Mouse (Mus musculus) C2C12 (cell line): ENCODE measurements around the gene Rpgr.

Experiments used
- CEBPB ChIP-seq: IDR thresholded peaks from one replicate; pipeline ENCODE4 v1.6.1; 2011; ENCODE audit warnings: low read depth, mild to moderate bottlenecking, control low read depth, moderate library complexity
- CTCF ChIP-seq: IDR thresholded peaks from one replicate; pipeline ENCODE4 v1.5.1; 2011; ENCODE audit not compliant: control insufficient read depth, insufficient read depth, insufficient read length
- FOSL1 ChIP-seq: IDR thresholded peaks from one replicate; pipeline ENCODE4 v1.8.0; 2011; ENCODE audit warnings: mild to moderate bottlenecking, low read length; ENCODE audit not compliant: poor library complexity, insufficient read depth, severe bottlenecking
- MAX ChIP-seq: IDR thresholded peaks from one replicate; pipeline ENCODE4 v1.6.1; 2011; ENCODE audit warnings: mild to moderate bottlenecking, control low read depth
- MYOD1 ChIP-seq: IDR thresholded peaks from one replicate; pipeline ENCODE4 v1.6.1; 2011; ENCODE audit warnings: low read depth; ENCODE audit not compliant: control insufficient read depth, insufficient read length
- MYOG ChIP-seq: IDR thresholded peaks from one replicate; pipeline ENCODE4 v1.6.1; 2011; ENCODE audit not compliant: control insufficient read depth, insufficient read length; ENCODE audit errors: extremely low read depth
- USF1 ChIP-seq: IDR thresholded peaks from one replicate; pipeline ENCODE4 v1.6.1; 2011; ENCODE audit warnings: low read depth, mild to moderate bottlenecking, control low read depth, moderate library complexity

GRCm38 (mm10) chrX:10257774-10258173, 41.1 kb upstream of the Rpgr start:
- TF ChIP-seq CTCF (no peak), USF1 (no peak), MYOD1 (no peak), FOSL1 (no peak), MAX (no peak), CEBPB (no peak), MYOG (no peak)
